Mouse (Mus musculus): ENCODE measurements at regions not wholly inside any gene's neighbourhood (a gene's known extent, or its start where the extent isn't known, plus 50 kb on each side); places are given as distances from the start of the nearest gene placed in this dataset.
A peak's percentile ranks its signal among the peaks of the same experiment; 100 is the strongest.

DNA sequence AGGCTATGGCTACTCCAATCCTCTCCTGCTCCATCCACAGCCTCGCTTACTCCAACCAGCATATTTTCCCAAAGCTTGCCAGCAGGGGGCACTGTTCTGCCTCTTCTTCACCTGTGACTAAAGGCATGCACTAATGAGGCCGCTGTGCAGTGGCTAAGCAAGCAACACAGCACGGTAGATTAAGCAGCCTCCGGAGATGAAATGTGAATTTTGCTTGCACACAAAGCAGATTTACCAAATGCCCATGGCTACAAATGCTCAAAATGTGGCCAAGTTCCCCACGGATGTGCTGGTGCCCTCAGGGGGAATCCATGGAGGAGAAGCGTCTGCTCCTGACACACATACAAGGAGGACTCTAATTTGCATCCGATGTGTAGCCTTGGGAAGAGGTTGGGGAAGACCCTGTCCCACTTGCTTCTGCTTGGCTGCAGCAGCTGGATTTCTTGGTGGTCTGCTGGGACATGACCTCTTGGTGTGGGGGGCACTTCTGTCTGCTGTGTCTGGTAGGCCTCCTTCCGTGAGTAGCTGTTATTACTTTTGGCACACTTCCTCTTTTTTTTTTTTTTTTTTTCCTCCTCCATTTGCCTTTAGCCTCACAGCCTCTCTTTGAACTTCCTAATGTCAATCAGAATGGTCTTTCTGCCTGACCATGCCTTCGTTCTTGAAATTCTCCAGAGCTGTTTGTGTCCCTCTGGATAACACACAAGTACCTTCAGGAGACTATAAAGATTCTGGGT, 221.1 kb upstream of the Ghitm start:
- TF ChIP-seq MAFK (IDR thresholded peaks at IDR 0.05; ENCODE audit: insufficient read depth, low read depth, low read length) (no peak), ZC3H11A (IDR thresholded peaks at IDR 0.05; ENCODE audit: borderline replicate concordance, low read depth, low read length) (peak; percentile 76; the same call in 1 of the 2 replicates), HCFC1 (IDR thresholded peaks at IDR 0.05; ENCODE audit: borderline replicate concordance, insufficient read depth, low read length) (no peak), CHD2 (IDR thresholded peaks at IDR 0.05; ENCODE audit: low read depth, low read length) (no peak)

All from ES-E14 (cell line).